8 mouse cellular contexts compared by ENCODE assay signal in genomic region chr3:61268453-61269335, GRCm38 (mm10).
DNase-seq lines count a peak whose midpoint lies in the region; ATAC-seq lines count a peak whose summit lies in the region.

No protein-coding gene starts in this region.

- ATAC-seq in megakaryocyte, adult 5-6 weeks (ENCODE audit: poor library complexity, severe bottlenecking): peak; percentile 71

- intact Hi-C loops in heart, postnatal 25 days (cut with DNase I): no loop called here

- peak; percentile 41 for DNase-seq in heart, adult 8-10 months (ENCODE audit: low spot score)
- DNase-seq in heart, postnatal 25 days (ENCODE audit: low spot score): no peak
- DNase-seq in MN1 (ENCODE audit: low spot score): peak; percentile 7
- peak; percentile 11 to 39 for DNase-seq in cerebellum, postnatal 36 days
- peak; percentile 30 for DNase-seq in gonadal fat pad, adult 2 months (ENCODE audit: low read depth)
- DNase-seq in layer of hippocampus, adult 9-11 months: peak; percentile 44
- DNase-seq in telencephalon, adult 2 months (ENCODE audit: low read depth, low spot score): peak; percentile 75
